Mouse (Mus musculus): Measurements from ENCODE around the gene Diras1.

- no peak for TF ChIP-seq POLR2A (IDR thresholded peaks at IDR 0.05; ENCODE audit: extremely low read depth, insufficient read depth, low read length)
- no peak for TF ChIP-seq CTCF (IDR thresholded peaks at IDR 0.05; ENCODE audit: extremely low read depth, insufficient read depth, low read length)
Measured at GRCm38 (mm10) chr10:81001161-81001560, 24.3 kb downstream of the Diras1 start.

Data from cortical plate, adult 2 months (tissue).